In the genomic region with DNA sequence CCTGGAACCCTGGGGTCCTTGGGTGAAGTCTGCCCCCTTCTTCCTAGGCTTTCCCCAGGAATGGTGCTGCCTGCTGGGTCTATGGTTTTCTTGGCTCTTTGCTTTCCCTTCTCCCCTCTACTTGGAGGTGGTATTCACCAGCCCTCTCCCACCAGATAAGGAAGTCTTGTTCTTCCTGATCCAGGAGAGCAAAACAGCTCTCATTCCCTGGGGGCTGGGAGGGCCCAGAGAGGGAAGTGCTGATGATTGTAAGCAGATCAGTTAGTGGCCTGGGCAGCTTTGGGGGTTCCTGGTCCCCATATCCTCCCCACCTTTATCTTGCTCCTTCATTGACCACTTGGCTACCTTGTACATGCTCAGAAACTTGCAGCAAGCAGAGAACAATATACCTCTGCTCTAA, we compare ENCODE assay signal across 23 mouse cellular contexts. TPM values are rescaled to one million over a fixed set of nuclear protein-coding genes. Genes with fewer than 3 reads are reported as not detected.
A peak's percentile ranks its signal among the peaks of the same experiment; 100 is the strongest.
DNase-seq lines count a peak whose midpoint lies in the region; ATAC-seq and TF ChIP-seq lines count a peak whose summit lies in the region.
"Had no signal": no experiment of that assay in that cellular context is flagged by ENCODE, and none has a peak within 500 bp of the region (broad histone marks: within the 10 kb centered on the region; RNA-seq: fewer than 3 reads in every experiment).

No protein-coding gene starts in this region.

- H3K4me3 ChIP-seq in heart, adult 2 months, result no peak overlapping the region
- H3K4me3 ChIP-seq in heart, embryonic 10.5 days, result no peak overlapping the region
- no peak overlapping the region for H3K4me3 ChIP-seq in heart, embryonic 11.5 days (ENCODE audit: low read depth, low read length)
- no peak overlapping the region for H3K4me3 ChIP-seq in heart, postnatal 0 days (ENCODE audit: low read depth, low read length)
- H3K4me3 ChIP-seq in heart, embryonic 12.5 days, result no peak overlapping the region

- no peak for TF ChIP-seq CTCF in heart, adult 2 months (IDR thresholded peaks at IDR 0.05)
- TF ChIP-seq CTCF in heart, postnatal 0 days (IDR thresholded peaks at IDR 0.05; ENCODE audit: low read depth), result no peak

- no peak overlapping the region for H3K9ac ChIP-seq in heart, adult 2 months (ENCODE audit: low read depth, low read length)
- H3K9ac ChIP-seq in heart, embryonic 11.5 days (ENCODE audit: low read depth, low read length), result no peak overlapping the region
- no peak overlapping the region for H3K9ac ChIP-seq in heart, postnatal 0 days (replicated peaks; ENCODE audit: low read depth, low read length)
- no peak overlapping the region for H3K9ac ChIP-seq in heart, embryonic 12.5 days

- no peaks in the 10 kb centered on the region for H3K27me3 ChIP-seq in heart, adult 2 months (ENCODE audit: control insufficient read depth, insufficient read depth, low read length)
- H3K27me3 ChIP-seq in heart, embryonic 10.5 days (ENCODE audit: insufficient read depth, poor library complexity, severe bottlenecking), result peaks cover 61% of the 10 kb centered on the region; the same call in 1 of the 2 replicates
- peaks cover 33% of the 10 kb centered on the region for H3K27me3 ChIP-seq in heart, embryonic 11.5 days (ENCODE audit: control insufficient read depth, insufficient read depth, low read length)
- H3K27me3 ChIP-seq in heart, postnatal 0 days (ENCODE audit: control insufficient read depth, insufficient read depth, low read length), result peaks cover 9% of the 10 kb centered on the region; the same call in 1 of the 2 replicates
- H3K27me3 ChIP-seq in heart, embryonic 12.5 days (replicated peaks), result peaks cover 29% of the 10 kb centered on the region
- H3K27me3 ChIP-seq: CH12.LX had no signal

- intact Hi-C loops in heart, postnatal 10 days (cut with DNase I), result no loop called here
- intact Hi-C loops in heart, adult 2 months (cut with DNase I), result no loop called here

- ATAC-seq in heart, embryonic 11.5 days (replicated peaks; ENCODE audit: insufficient number of reproducible peaks, low FRiP score, low TSS enrichment), result no peak
- no peak for ATAC-seq in heart, postnatal 0 days (ENCODE audit: insufficient read depth, low read depth)
- no peak for ATAC-seq in heart, embryonic 12.5 days (ENCODE audit: insufficient number of reproducible peaks, low FRiP score)
- ATAC-seq: activated CD4-positive, CD25-positive, alpha-beta regulatory T cell, adult 4 months; CD4-positive, CD25-positive, alpha-beta regulatory T cell, adult 4 months; Patski had no signal

- TF ChIP-seq POLR2A in heart, adult 2 months (IDR thresholded peaks at IDR 0.05; ENCODE audit: insufficient read depth, low read depth, low read length), result no peak

- peaks cover 3% of the 10 kb centered on the region for H3K4me1 ChIP-seq in heart, adult 2 months (ENCODE audit: control insufficient read depth, insufficient read depth, low read length)
- no peaks in the 10 kb centered on the region for H3K4me1 ChIP-seq in heart, embryonic 10.5 days
- no peaks in the 10 kb centered on the region for H3K4me1 ChIP-seq in heart, embryonic 11.5 days (ENCODE audit: control insufficient read depth, insufficient read depth, low read length)
- no peaks in the 10 kb centered on the region for H3K4me1 ChIP-seq in heart, postnatal 0 days (ENCODE audit: control insufficient read depth, insufficient read depth)
- no peaks in the 10 kb centered on the region for H3K4me1 ChIP-seq in heart, embryonic 12.5 days (replicated peaks)

- no peak for TF ChIP-seq EP300 in heart, adult 2 months (IDR thresholded peaks at IDR 0.05; ENCODE audit: insufficient read depth, low read depth, low read length)
- TF ChIP-seq EP300 in heart, postnatal 0 days (IDR thresholded peaks at IDR 0.05; ENCODE audit: low read depth), result no peak

- H3K79me2 ChIP-seq in heart, adult 2 months (replicated peaks; ENCODE audit: control insufficient read depth, insufficient read depth, low read length), result no peaks in the 10 kb centered on the region

- H3K4me2 ChIP-seq in heart, embryonic 11.5 days, result no peak overlapping the region
- H3K4me2 ChIP-seq in heart, postnatal 0 days (ENCODE audit: low read depth, low read length), result no peak overlapping the region
- H3K4me2 ChIP-seq in heart, embryonic 12.5 days, result no peak overlapping the region

- H3K36me3 ChIP-seq in heart, adult 2 months (ENCODE audit: control insufficient read depth, insufficient read depth, low read length), result no peaks in the 10 kb centered on the region
- H3K36me3 ChIP-seq in heart, embryonic 10.5 days, result no peaks in the 10 kb centered on the region
- no peaks in the 10 kb centered on the region for H3K36me3 ChIP-seq in heart, embryonic 11.5 days (ENCODE audit: control insufficient read depth, insufficient read depth, low read length)
- H3K36me3 ChIP-seq in heart, postnatal 0 days (replicated peaks; ENCODE audit: control insufficient read depth, insufficient read depth, low read length), result no peaks in the 10 kb centered on the region
- H3K36me3 ChIP-seq in heart, embryonic 12.5 days, result no peaks in the 10 kb centered on the region
- H3K36me3 ChIP-seq: G1E had no signal

- DNase-seq in heart, adult 11 months, result peak; percentile 92
- DNase-seq in heart, postnatal 10 days, result no peak
- peak; percentile 13 to 22 for DNase-seq in heart, adult 2 months
- DNase-seq in heart, embryonic 10.5 days (ENCODE audit: low spot score), result no peak
- peak; percentile 5 for DNase-seq in heart, adult 8-10 months (ENCODE audit: low spot score)
- DNase-seq in heart, postnatal 0 days (ENCODE audit: low spot score), result no peak
- DNase-seq: adrenal gland, adult 2 months; adrenal gland, adult 8-10 months; adrenal gland, postnatal 10 days; adrenal gland, postnatal 14 days; adrenal gland, postnatal 25 days; adrenal gland, postnatal 36 days; B cell, adult 2 months; cerebellum, adult 11 months; cerebellum, adult 11-12 months had no signal

- H3K9me3 ChIP-seq in heart, embryonic 10.5 days, result no peaks in the 10 kb centered on the region
- H3K9me3 ChIP-seq in heart, embryonic 11.5 days (replicated peaks; ENCODE audit: control insufficient read depth, low read length), result no peaks in the 10 kb centered on the region
- no peaks in the 10 kb centered on the region; the same call in 1 of the 2 replicates for H3K9me3 ChIP-seq in heart, postnatal 0 days (replicated peaks; ENCODE audit: control insufficient read depth, low read length)
- no peaks in the 10 kb centered on the region for H3K9me3 ChIP-seq in heart, embryonic 12.5 days (replicated peaks)
- H3K9me3 ChIP-seq: G1E had no signal

- peak overlapping the region; percentile 61 for H3K27ac ChIP-seq in heart, adult 2 months
- H3K27ac ChIP-seq in heart, embryonic 10.5 days, result no peak overlapping the region
- H3K27ac ChIP-seq in heart, embryonic 11.5 days (ENCODE audit: low read depth, low read length), result no peak overlapping the region
- 0 out of 2 replicates have a peak overlapping the region, but pooled peaks have one; percentile 11 for H3K27ac ChIP-seq in heart, postnatal 0 days (ENCODE audit: low read depth)
- no peak overlapping the region for H3K27ac ChIP-seq in heart, embryonic 12.5 days (ENCODE audit: poor library complexity, severe bottlenecking)

RNA-seq across cellular contexts. Expression of a gene that starts 45.4 kb away (rescaled TPM):
- total RNA-seq in heart, postnatal 10 days (2021), result 10 to 100 TPM; 19.2 to 19.8 TPM
- 1 to 10 TPM; 7.3 to 7.8 TPM for total RNA-seq in heart, adult 2 months (2021)
- 12.8 and 18.5 TPM in 2 replicates for polyA plus RNA-seq in heart, adult 2 months (2012; rRNA removed)
- 6.0 and 8.4 TPM in 2 replicates for polyA plus RNA-seq in heart, embryonic 10.5 days (2016; fragmentation: Nextera tagmentation; extraction: Ambion mirVana)
- 1 to 10 TPM; 6.1 to 7.3 (median 6.9) TPM for total RNA-seq in heart, adult 8-10 months (2022)
- 11.1 and 11.3 TPM in 2 replicates for polyA plus RNA-seq in heart, embryonic 11.5 days (2014; fragmentation: Nextera tagmentation; extraction: Ambion mirVana)
- 23.2 and 59.5 TPM in 2 replicates for total RNA-seq in heart, postnatal 0 days (2014; rRNA removed; ENCODE audit: low replicate concordance)
- polyA plus RNA-seq in heart, postnatal 0 days (2015; fragmentation: Nextera tagmentation; extraction: Ambion mirVana), result 14.1 and 16.0 TPM in 2 replicates
- 13.5 and 13.7 TPM in 2 replicates for polyA plus RNA-seq in heart, embryonic 12.5 days (2016; fragmentation: Nextera tagmentation; extraction: Ambion mirVana)
- total RNA-seq: MEL had no signal
- polyA plus RNA-seq: activated CD4-positive, CD25-positive, alpha-beta regulatory T cell, adult 4 months; CD4-positive, CD25-positive, alpha-beta regulatory T cell, adult 4 months; G1E had no signal

Comparison
In these comparisons a context has a peak if more than half of its experiments do, and no peak if none do; other contexts are left out.
1. DNase-seq: peak in heart, adult 11 months (single experiment), heart, adult 2 months (2 of 2) and heart, adult 8-10 months (single experiment); none in heart, postnatal 10 days (0 of 2), heart, embryonic 10.5 days (single experiment) and heart, postnatal 0 days (single experiment).
2. H3K27ac ChIP-seq: peak in heart, adult 2 months (single experiment) and heart, postnatal 0 days (single experiment); none in heart, embryonic 10.5 days (single experiment), heart, embryonic 11.5 days (single experiment) and heart, embryonic 12.5 days (single experiment).